Mouse (Mus musculus) right cerebral cortex, postnatal 4 days (tissue): ENCODE results near the gene Lrrc4b.

Experiments
- DNase-seq: peaks from one replicate; pipeline ENCODE4 v3.0.0-alpha.2; 2022

Lrrc4b gene

DNA sequence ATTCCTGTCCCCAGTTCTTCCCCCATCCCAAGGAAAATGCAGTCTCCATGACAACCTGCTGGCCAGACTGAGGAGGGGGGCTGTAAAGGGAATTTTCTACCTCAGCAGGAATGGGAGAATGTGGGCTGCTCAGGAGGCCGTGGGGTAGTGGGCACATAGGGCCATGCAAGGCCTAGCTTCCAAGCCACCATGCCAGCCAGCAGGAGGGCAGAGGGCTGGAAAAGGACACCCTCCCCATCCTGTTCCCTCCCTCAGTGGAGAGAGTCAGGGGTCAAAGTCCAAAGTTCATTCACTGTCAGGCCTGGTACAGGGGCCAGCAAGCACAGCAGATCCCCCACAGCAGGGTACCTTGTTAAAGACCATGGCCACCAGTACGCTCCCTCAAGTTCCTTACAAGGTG, 36.3 kb downstream of the Lrrc4b start, which contains the start of gene Aspdh:
TSS of gene Aspdh (plus strand) at position 281 of the 400 bp plus-strand sequence.
- DNase-seq = no peak

DNA sequence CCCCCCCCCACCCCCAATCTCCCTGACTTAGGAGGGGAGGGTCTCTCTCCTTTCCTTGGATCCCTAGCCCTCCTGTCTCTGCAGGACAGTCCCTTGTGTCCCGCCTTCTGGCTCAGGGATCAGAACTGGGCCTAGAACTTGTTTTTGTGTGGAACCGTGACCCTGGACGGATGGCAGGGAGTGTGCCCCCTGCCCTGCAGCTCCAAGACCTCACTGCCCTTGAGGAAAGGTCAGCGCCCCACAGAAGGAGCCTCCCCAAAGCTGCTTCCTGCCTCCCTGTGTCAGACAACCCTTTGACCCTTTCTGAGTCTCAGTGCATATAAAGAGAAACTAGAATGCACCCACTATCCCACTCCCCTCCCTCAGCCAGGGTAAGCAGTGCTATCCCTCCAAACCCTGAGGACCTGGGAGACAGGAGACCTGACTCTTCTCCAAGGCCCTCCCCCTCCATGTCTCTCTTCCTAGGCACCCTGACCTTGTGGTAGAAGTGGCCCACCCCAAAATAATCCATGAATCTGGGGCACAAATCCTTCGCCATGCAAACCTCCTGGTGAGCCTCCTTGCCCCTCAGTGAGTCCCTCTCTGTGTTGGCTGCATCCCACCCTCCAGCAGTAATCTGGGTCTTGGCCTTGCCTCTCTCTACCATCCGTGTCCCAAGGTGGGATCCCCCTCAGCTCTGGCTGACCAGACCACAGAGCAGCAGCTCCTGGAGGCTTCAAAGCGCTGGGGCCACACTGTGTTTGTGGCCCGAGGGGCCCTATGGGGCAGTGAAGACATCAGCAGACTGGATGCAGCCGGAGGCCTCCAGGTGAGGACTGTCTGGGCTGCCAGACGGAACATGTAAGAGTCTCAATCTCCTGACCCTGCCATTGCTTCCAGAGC, 37.4 kb downstream of the Lrrc4b start:
- DNase-seq = peak; percentile 34

DNA sequence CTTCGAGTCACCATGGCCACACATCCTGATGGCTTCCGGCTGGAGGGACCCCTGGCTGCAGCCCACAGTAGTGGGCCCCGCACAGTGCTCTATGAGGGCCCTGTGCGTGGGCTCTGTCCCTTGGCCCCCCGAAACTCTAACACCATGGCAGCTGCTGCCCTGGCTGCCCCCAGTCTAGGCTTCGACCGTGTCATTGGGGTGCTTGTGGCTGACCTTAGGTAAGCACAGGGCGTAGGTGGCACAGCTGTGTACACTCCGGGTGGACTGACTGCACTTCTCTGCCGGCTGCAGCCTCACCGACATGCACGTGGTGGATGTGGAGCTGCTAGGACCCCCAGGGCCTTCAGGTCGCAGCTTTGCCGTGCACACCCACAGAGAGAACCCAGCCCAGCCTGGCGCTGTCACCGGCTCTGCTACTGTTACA, 38.1 kb downstream of the Lrrc4b start:
- no peak for DNase-seq

DNA sequence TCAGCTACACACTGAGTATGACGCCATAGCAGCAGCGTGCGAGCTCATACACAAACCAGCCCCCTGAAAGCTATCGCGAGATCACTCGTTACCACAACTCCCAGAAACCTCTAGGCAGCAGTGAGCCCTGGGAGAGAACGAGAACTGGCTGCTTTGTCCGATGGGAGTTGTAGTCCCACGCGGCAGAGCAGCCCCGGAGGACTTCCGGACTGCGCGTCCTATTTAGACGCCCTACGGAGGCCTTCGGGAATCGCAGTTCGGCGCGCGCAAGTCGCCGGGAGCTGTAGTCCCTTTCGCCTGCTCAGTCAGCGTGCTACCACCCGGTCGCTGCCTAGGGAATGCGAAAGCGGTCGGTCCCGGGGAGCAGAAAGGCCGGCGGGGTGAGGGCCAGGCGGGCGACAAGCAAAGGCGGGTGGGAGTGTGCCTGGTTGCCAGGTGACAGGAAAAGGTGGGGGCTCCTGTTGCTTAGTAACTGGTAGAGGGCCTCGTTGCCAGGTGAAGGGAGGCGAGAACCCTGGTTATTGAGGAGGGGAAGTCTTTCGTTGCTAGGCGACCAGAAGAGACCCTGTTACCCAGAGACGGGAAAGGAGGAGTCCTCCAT, 39.1 kb downstream of the Lrrc4b start, which contains the start of gene Josd2:
TSS of gene Josd2 (plus strand) at position 170 of the 601 bp plus-strand sequence.
- DNase-seq = peak; percentile 89

DNA sequence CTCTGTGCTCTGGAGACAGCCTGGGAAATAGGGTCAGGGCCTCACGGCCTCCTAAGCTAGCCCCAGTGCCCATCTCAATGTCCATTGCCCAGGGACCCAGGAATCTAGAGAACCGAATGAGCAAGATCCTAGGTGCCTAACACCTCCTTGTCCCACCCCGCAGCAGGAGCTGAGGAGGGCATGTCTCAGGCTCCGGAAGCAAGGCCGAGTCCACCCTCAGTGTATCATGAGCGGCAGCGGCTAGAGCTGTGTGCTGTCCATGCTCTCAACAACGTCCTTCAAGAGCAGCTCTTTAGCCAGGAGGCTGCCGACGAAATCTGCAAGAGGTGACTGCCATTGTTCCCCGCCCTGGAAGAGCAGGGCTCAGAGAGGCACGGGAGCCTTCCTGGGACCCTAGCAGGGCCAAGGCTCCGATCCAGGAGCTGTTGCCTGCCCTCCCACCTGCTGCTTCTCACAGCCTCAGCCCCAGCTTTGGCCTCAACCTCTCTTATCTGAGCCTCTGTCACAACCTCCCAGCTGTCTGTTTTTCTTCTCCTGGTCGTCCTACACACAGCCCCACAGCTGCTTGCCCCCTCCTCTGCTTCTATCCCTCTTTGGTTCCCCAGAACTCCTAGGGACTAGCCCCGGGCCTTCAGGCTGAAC, 39.9 kb downstream of the Lrrc4b start:
- peak; percentile 26 for DNase-seq

DNA sequence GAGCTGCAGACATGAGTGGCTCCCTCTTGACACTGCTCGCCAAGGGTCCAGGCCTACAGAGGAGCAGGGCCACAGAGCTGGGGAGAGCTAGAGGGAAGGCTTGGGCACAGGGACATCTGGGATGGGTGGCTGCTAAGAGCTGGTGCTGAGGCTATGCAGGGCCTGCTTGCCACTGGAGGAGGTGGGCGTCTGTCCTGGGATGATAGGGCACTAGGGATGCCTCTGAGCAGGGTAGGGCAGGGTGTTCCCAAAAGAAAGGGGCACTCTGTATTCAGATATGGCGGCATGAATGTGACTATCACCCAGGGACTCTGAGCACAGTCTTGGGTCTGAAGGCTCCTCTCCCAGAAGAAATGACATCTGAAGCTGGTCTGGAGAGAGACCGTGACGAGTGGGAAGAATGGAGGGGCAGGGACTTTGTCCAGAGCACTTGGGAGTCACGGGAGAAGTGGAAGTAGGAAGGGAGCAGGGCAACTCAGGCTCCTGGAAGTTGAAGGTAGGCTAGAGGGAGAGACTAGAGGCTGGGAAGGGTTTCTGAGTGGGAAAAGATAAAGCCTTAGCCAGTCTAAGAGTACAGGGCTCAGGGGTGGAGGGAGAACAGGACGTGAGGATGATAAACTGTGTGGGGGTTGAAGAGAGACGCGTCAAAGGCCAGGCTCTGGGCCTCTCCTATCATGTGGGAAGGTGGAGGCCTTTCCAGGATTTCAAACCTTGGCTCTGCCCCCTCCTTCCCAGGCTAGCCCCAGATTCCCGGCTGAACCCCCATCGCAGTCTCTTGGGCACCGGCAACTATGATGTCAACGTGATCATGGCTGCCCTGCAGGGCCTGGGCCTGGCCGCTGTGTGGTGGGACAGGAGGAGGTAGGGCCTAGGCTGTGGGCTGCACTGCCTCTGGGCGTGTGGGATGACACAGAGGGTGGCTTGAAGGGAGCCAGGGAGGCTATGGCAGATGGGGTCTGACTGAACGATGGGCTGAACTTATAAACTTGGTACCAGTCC, 41.2 kb downstream of the Lrrc4b start:
- no peak for DNase-seq

DNA sequence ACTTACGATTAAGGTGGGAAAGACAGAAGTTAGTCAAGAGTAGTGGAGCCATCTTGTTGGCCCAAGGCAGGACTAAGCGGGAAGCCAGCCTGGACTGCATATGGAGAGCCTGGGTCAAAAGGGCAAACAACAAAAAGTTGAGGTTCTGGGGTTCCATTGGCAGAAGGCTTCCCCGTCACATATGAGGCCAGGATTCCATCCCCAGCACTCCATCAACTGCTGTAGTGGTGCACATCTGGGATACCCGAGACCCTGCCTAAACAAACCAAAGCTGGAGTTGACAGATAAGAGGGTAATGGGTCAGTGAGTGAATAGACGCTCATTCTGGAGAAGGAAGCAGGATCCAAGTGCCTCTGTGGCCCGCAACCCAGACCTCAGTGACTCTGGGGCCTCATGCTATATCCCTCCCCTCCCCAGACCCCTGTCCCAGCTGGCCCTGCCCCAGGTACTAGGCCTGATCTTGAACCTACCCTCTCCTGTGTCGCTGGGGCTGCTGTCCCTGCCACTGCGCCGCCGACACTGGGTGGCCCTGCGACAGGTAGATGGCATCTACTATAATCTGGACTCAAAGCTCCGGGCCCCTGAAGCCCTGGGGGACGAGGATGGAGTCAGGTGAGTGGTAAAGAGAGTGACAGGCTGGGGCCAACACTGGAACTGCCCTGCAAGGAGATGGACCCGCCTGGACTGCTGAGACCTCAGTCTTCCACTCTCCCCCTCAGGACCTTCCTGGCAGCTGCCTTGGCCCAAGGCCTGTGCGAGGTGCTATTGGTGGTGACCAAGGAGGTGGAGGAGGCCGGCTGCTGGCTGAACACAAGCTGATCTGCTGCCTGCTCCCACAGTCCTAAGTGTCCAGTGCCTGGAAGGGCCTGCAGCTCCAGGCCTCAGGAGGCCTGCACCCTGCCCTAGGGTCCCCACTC, 42.1 kb downstream of the Lrrc4b start:
- no peak for DNase-seq

DNA sequence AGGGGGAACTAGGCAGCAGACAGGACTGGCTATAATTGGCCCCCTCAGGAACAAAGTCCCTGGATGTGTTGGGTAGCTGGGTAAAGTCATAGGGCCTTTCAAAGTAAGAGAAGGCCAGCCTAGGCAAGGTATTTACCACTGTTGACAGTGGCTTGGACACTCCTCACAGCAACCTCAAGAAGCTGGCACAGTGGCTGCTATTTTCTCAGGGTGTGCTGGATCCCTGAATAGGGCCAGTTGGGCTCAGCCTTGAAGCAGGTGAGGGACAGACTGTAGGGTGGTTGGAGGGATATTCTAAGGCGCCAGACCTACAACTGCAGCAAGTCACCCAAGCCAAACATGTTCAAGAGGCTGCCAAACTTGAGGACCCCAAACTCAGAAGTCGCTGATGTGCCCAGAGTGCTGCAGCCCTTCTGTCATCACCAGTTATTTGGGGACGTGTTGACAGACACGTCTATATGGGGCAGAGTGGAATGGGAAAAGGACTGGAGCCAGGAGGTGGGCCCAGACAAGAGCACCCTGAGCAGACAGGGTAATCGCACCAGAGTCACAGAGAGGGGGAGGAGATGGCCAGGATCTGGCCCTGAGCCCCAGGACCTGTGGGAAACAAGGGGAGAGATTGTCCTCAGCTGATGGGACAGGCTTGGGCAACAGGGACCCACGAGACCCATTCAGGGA, 43.2 kb downstream of the Lrrc4b start:
- DNase-seq = no peak

DNA sequence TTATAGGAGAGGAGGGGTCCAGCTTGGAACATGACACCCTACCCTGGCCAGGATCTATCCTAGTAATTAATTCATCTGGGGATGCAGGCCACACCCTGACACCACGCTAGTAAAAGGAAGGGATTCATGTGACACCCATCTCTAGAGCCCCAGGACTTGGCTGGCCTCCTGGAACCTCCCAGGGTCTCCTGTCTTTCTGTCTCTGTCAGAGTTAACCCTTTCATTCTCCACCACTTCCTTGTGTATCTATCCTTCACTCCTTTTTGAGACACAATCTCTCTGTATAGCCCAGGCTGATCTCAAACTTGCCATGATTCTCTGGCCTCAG, 43.7 kb downstream of the Lrrc4b start:
- DNase-seq = no peak

DNA sequence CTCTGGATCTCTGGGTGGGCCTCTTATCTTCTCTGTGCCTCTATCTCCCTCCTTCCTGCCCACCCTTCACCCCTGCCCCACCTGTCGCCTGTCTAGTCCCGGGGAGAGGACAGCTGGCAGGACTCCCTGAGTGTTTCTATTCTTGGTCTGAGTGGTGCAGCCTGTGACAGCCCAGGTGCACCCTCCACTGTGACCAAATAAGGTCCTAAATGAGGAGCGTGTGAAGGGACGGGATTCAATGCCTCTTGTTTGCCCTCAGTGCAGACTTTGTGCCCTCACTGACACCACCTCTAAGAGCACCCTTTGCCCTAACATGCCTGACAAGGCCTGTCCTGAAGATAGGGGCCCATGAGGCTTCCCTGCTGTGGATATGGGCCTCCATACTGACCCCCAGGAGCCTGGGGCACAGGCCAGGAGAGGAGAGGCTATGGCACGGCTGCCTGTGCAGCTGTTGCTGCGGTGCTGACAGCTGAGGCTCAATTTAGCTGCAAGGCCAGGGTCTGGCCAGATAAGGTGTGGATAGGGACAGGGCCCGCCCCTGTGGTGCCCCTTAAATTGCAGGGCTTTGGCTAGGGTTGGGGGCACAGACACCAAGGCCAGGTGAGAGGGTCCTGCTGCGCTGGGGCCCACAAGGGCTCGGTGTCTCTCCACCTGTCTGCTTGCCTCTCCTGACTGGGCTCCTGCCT, 44.3 kb downstream of the Lrrc4b start:
- no peak for DNase-seq

DNA sequence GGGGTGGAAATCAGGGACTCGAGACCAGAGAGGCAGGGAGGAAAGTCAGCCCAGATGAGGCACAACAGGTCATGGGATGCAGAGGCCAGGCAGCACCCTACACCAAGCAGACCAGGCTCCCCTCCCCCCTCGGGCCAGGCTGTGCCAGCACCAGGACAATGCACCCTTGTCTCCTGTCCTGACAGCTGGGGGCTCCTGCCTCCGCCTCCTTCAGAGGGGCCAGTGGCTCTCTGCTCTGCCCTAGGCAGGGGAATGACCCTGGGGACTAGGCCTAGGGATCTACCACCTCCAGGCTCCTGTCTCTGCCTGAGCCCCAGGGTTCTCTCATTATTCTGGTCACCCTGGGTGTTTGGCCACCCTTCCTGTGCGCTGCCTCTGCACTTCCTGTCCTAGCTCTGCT, 45.6 kb downstream of the Lrrc4b start:
- peak; percentile 66 for DNase-seq

DNA sequence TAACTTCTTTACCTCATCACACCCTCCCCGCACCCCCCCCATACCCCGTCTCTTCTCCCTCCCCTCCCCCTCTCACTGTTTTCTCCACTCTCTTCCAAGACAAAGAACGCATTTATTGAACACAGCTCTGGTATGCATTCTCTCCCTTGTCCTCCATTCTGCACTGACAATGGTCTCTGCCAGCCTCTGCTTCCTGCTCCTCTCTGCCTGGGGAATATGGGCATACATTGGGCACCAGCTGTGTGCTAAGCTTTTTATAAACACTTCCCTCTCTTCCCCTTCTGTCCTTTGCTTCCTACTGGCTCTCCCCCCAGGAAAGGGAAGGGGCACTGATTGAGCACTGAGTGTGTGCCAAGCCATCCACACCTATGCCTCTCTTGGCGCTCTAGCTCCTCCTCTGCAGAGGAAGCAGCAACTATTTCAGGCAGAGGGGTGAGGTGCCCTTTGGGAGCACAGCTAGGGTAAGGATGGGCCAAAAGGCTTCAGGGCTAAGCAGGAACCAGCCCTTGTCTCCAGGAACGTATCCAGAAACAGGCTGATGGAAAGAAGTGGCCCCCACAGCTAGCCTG, 46.3 kb downstream of the Lrrc4b start:
- no peak for DNase-seq

DNA sequence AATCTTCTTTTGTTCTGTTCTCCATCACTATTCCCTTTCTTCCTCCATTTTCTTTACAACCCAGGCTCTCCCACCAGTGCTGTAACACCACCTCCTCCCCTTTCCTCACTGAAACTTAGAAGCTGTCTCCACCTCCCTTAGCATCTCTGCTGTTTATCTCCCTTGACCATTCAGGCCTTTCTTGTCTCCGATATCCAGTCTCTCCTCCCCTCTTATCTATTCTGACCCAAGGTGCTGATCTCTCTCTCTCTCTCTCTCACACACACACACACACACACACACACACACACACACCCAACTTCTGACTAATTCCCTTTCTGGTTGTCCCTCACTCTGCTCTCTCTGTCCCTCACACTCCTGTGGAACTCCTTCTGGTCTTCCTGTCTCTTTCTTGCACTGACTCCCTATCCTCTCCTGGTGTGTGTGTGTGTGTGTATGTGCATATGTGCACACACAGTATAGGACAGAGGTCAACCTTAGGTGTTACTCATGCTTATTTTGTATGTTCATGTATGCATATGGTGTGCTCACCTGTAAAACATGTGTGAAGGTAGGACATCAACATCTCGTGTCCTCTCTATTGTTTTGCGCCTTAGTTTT, 54.1 kb downstream of the Lrrc4b start:
- DNase-seq = no peak

DNA sequence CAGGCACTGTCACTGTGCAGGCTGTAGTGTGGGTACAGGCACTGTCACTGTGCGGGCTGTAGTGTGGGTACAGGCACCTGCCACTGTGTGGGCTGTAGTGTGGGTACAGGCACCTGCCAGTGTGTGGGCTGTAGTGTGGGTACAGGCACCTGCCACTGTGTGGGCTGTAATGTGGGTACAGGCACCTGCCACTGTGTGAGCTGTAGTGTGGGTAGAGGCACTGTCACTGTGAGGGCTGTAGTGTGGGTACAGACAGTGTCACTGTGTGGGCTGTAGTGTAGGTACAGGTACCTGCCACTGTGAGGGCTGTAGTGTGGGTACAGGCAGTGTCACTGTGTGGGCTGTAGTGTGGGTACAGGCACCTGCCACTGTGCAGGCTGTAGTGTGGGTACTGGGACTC, 55.3 kb downstream of the Lrrc4b start:
- no peak for DNase-seq

DNA sequence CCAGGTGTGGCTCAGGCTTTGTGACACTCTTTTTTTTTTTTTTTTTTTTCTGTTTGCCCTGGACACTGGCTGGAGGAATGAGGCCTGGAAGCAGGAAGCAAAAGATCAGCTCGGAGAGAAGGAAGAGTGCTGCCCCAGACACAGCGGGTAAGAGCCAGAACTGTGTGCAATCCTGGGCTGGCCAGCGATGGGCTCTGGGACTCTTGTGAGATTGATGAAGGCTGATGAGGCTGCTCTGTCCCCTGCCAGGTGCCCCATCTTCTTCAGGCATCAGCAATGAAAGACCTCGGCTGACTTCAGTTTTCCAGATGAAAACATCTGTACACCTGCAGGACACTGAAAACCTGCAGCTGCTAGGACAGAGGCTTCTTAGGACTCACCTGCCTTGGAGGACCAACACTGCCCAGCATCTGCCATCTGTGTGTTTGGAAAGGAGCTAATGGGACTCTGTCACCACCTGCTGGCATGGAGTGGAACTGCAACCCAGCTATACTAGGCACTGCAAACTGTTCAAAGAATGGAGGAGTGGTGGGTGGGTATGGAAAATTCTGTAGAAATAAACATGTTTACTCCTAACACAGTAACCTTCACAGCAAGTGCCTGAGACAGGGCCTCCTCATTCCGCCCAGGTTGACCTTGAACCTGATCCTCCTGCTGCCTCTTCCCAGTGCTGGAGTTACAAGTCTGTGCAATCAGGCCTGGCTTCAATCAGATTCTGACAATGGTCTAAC, 56.2 kb downstream of the Lrrc4b start:
- DNase-seq = peak; percentile 88

DNA sequence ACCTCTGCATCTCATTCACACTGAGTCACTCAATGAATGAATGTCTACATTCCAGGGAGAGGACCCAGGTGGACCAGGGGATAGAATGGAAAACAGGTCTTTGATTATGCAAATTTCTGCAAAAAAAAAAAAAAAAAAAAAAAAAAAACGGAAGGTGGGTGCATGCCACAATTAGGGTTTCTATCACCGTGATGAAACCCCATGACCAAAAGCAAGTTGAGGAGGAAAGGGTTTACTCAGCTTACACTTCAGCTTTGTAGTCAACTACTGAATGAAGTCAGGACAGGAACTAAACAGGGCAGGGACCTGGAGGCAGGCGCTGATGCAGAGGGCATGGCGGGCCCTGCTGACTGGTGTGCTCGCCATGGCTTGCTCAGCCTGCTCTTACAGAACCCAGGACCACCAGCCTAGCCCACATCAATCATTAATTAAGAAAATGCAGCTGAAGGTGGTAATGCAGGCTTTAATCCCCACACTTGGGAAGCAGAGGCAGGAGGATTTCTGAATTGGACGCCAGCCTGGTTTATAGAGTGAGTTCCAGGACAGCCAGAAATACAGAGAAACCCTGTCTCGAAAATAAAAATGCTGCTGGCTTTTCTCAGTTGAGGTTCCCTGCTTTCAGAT, 56.9 kb downstream of the Lrrc4b start:
- DNase-seq = no peak

DNA sequence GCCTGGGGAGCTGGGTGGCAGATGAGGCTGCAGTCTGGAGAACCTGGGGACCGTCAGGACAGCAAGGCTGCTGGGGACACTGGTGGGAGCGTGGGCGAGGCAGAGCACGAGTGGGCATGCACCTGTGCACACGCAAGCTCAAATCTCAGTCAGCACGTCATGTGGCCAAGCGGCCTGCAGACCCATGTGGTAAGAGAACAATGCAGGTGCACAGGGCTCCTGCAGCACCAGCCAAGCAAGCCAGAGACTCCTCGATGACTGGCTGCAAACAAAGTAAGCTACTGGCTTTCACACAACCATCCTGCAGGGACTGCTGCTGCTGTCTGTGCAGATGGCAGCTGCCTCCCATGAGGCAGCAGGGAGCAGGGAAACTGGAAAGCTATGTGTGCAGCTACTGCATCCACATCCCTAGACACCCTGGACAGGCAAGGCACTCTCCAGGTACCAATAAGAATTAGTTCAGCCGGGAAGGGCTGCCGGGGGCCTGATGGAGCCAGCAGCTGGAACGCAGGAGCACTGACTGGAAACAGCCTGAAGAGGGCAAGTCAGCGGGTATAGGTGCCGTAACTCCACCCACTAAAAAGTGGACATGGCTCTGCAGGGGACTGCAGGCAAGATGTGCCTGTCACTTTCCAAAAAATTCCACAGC, 58.2 kb downstream of the Lrrc4b start:
- DNase-seq = peak; percentile 4

DNA sequence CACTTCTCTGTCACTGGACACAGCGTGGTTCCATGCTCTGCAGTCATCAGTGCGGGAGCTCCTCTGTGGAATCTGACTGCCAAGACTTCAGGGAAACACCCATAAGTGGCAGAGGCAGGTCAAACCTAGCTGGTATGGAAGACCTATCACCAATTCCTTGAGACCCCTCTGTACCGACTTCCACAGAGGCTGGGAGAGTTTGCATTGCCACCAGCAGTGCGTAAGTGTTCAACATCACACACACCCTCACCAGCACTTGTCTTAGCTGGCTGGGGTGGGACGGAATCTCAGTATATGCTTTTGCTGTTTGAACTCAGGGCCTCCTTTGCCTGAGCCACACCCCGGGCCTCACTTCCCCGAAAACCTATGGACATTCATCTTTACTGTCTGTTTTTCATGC, 59.1 kb downstream of the Lrrc4b start:
- no peak for DNase-seq
